Mouse (Mus musculus) left cerebral cortex, adult 8-10 months (tissue): ENCODE data around the gene Lrfn5. TPM values are rescaled to one million over a fixed set of nuclear protein-coding genes. Genes with fewer than 3 reads are reported as not detected.

Source experiments
- DNase-seq, 2 experiments: peaks; one replicate each; pipeline ENCODE4 v3.0.0; 2022; ENCODE audit warnings: low spot score in 2 of 2
- total RNA-seq, 4 experiments: library from RNA; stranded (reverse); gene quantifications; 2 replicates each; pipeline ENCODE4 v1.2.4; 2022

Gene Lrfn5
- total RNA-seq, result 100 to 1,000 TPM in 2 of 4 experiments, 10 to 100 TPM in 2; 97.2 to 110 (median 103) TPM

DNA sequence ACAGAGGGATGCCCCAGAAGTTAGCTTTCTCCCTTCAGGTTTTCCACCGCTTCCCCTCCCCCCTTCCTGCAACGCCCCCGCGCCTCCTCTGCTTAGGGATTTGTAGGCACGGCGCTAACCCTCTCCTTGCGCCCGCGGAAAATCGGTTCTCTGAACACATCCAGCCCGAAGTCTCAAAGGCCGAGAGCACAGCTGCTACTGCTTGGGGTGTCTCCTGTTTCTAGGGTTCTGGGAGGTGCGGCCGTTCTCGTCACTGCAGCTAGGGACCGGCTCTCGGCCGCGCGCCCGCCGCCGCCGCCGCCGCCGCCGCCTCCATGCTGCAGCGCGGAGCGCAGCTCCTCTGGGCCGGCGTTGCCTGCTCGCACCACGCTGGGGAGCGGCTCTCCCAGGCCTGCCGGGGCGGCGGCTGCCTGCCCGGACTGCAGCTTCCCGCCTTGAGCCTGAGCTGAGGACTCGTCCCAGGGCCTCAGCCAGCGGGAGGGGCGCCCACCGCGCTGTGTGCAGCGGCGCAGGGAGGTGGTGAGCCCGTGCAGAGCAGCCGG lies at the start of gene Lrfn5:
TSS of gene Lrfn5 (plus strand) at position 322 of the 542 bp plus-strand sequence.
- DNase-seq, result peak; percentile 65 to 77

DNA sequence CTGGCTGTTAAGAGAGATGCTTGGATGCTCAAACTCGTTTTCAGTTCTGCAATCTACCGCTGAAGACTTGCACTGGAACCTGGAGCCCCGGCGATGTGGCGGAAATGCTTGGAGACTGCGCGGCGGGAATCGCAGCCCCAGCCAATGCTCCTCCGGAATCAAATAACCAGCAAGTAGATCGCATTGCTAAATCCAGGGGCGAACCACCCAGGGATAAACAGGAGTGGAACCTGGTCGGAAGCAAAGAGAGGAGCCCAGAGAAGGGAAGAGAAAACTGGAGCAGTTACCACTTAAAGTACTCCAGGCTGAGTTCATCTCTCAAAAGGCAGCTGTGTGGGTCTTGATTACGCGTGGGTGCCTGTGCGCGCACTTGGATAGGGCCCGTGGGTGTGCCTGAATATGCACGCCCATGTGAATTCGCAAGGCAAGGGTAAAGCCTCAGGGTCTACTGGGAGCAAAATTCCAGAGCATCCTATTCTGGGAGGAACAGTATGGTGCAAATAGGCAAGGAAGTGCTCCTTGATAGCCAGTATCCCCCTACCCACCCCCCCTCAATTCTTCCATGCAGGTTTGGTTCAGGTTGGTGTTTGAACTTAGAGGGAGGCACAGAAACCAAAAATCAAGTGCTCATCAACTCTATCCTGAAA lies 1.3 kb upstream of the Lrfn5 start:
- DNase-seq, result peak; percentile 34 to 45

DNA sequence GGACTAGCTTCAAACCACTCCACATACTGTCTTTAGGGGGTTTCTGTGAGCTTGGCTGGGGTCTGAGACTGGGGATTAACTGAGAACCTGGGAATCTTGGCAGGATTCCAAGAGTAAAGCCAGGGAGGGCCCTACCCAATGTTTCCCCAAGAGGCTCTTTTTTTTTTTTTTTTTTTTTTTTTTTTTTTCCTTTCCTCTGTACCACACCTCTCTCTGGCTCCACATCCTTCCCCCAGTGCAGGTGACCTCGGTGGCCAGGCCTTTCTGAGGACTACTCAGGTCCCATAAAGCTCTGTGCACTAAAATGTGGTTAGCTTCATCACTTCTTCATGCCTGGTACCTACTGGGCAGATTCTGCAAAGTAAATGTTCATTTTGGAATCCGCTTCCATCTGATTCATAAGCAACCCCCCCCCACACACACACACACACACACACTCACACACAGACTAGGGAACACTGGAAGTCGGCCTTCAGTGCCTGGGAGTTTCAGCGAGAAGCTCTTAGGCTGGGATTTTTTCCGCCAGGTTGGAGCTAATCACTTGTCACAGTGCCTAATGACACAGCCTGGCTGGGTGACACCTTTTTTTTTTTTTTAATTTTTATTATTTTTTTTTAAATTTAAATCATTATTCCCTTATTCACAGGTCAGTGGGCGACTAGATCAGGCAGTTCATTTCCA lies 662 bp upstream of the Lrfn5 start:
- DNase-seq, result peak in 1 of 2 experiments; percentile 6

DNA sequence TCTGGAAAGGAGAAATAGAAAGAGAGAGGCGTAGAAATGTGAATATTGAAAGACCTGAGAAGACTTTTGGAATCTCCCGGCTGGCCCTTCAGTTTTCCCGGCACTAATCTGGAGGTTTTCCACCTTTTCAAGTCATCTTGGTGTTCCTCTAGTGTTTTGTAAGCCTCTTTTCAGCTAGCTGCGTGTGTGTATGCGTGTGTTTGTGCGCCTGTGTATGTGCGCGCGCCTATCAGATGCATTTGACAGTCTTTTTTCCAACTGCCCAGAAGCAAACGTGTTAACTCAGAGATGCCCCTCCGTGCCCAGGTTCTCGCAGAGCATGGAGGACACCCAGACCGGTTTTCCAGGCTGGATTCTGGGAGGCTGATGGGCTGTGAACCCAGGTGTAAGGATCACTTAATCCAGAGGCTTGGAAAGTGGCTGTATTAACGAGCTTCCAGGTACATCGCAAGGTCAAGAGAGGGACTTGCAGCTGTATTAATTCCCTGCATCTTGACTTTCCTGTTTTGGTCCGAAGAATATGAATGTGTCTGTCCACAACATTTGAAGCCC lies 757 bp downstream of the Lrfn5 start:
- peak; percentile 25 to 46 for DNase-seq

DNA sequence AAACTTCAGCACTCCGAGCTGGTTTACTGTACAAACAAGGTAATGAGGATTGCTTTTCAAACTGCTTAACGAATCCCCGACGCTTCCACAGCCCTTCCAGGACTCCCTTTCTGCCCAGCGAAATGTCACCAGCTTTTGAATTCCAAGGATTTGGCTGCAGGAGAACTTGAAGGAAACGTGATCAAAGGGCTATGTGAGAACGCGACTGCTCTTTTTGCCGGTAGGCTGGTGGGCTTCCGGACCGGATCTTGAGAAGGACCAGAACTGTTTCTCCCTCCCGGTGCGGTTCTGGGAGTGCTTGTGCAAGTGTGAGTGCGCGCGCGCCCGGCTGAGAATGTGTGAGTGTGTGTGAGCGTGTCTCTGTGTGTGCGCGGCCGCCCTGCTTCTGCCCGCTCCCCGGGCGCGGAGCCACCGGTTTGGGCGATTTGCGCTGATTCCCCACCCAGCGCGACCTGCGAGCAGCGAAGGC lies 1.3 kb downstream of the Lrfn5 start:
- peak; percentile 44 to 49 for DNase-seq

DNA sequence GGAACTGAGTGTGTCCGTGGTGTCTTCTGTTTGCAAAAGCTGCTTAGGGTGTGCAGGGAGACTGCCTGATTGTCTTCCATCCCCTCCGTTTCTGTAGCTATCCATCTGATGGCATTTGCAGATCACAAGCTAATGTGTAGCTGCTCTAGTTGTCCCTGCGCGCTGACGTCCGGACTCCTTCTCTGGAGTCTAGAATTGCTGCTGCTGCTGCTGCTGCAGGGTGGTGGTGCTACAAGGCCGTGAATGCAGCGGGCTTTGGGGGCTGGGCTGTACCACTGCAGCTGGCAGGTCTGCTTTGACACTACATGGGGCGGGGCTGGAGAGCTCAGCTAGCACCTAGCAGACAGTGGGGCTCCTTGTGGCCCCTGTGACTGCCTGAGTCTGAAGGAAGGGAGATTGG lies 3.2 kb downstream of the Lrfn5 start:
- peak; percentile 58 to 80 for DNase-seq

DNA sequence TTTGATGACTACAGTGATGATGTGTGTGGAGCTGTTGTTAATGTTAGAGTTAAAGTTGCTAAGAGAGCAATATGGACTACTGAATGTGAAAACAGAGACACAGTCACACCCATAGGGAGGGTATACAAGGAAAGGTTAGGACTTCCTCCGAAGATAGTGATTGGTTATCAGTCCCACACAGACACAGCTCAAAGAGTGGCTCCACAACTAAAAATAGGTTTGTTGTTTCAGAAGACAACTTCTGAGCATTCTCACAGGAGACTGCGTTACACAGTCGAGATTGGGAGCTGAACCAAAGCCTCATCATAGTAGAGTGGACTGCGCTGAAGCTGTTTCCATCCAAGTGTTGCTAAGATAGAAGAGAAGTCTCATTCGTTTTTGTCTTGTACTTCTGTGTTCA lies 57.0 kb downstream of the Lrfn5 start:
- DNase-seq, result no peak

DNA sequence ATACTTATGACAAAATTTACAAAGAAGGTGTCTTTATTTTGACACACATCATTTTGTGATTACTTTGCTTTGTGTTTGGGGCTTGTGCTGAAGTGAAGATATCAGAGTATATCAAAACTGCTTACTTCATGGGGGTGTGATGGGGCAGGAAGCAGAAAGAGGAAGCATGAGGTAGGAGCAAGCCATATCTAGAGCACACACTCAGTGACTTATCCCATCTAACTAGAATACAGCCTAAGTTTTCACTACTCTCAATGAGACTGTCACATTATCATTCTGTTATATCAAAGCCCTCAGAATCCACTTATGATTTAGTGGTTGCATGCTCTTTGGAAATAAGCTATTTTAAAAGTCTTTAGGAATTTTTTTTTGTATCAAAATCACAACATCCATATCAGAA lies 77.4 kb downstream of the Lrfn5 start:
- no peak for DNase-seq

DNA sequence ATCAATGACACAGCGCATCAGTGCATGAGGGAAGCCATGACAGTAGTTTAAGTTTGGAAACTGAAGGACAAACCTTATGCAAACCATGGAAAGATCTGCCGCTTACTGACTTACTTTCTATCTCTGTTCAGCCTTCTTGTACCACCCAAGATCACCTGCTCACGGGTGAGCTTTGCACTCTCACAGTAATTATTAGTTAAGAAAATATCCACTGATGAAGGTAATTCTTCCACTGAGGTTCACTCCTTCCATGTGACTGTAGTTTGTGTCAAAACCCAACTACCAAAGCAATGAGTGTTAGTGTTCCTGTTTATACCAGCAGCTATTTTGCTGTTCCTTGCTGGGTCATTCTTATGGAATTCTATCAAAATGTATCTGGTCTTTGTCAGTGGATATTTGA lies 84.9 kb downstream of the Lrfn5 start:
- DNase-seq, result no peak

DNA sequence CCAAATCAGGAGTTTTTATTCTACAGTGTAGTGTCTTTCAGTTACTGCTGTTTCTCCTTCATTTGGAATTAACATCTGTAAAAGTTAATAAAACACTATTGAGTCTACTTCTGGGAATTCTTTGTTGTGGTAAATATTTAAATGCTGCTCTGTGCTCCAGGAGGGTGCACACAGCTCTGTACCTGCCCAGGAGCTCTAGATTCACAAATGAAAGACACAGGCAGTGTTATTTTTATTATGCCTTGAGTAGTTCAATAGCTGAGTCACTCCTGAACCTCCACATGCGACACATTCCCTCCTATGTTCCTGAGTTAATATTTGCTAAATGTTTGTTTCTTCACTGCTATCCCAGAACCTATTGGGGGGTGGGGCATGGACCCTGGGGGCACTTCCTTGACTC lies 87.1 kb downstream of the Lrfn5 start:
- no peak for DNase-seq

DNA sequence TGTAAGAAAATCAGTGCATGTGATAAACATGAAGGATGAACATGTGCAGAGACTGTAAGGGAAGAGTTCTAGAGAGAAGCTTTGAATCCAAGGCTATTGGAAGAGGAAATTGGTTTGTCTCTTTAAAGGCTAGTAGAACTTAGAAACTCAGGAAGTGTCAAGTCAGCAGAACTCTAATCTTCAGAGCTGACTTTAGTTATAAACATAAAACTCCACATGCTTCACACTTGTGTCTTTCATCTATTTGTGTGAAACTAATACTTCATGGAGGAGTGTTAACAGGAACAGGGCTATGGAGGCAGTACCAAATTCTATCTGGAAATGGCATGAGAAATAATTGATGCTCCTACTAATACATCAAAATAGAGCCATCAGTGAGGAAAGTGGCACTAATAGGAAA lies 101.6 kb downstream of the Lrfn5 start:
- DNase-seq, result no peak

DNA sequence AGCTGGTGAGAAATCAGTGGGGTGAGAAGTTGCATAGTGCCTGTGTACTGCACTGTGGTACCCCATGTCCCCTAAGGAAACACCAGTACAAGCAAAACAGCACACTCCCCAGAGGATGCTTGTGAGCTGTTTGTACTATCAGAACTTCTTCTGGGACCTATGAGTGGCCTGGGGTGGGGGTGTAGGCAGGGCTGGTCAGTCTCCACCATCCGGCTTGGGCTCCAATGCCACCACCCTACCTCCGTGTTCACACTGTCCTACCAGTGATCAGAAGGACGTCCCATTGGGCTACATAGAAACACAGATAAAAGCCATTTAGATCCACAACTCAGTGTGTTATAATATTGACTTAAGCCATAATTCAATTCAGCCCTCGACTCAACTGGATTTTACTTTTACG lies 131.4 kb downstream of the Lrfn5 start:
- no peak for DNase-seq

DNA sequence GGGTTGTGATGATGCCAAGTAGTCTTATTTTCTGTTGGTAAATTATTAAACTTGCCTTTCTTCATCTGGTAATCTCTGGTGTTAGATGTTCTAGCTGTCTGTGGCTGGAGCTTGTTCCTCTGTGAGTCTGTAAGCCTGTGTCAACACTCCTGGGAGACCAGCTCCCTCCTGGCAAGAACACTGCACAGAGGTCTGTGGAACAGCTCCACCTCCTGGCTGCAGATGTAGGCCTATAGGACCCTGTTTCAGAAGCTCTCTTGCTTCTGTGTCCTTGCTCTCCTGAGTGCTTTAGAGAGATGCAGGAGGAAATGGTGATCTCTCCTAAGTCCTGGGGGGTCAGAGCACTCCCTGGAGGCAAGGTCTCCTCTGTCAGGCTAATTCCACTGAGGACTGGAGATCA lies 200.2 kb downstream of the Lrfn5 start:
- no peak for DNase-seq

DNA sequence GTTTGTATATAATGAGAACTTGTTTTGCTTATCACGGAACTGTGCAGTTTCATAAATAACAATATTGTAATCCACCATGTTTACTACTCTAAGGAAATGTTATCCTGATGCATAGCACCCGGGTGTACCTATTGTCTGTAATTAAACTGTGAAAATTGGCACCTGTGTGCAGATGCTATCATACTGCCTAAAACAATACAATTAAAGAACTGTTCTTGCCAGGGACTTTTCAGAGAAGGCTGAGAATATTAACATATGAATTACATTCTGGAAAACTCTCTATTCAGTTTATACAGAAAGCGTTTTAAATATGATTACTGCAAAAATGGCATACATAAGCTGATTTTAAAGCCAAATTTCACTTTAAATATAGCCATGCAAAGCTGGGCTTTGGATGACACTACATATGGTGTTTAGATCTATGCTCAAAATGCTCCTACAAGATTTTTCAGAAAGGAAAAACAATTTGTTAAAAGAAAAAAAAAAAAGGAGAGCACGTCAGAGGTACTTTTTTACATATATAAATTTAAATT lies 284.2 kb downstream of the Lrfn5 start:
- DNase-seq, result no peak

DNA sequence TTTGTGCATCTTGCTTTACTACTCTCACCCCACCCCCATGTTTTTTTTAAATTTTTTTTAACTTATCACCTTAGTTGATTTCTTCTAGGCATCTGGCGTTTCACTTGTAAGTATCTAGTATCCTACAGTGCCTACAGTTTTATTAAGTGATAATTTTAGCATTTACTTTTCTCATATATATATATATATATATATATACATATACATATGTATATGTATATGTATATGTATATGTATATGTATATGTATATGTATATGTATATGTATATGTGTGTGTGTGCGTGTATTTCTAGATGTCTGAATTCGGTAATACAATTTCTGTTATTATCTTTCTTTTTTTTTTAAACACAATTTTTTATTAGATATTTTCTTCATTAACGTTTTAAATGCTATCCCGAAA lies 300.7 kb downstream of the Lrfn5 start:
- no peak for DNase-seq

DNA sequence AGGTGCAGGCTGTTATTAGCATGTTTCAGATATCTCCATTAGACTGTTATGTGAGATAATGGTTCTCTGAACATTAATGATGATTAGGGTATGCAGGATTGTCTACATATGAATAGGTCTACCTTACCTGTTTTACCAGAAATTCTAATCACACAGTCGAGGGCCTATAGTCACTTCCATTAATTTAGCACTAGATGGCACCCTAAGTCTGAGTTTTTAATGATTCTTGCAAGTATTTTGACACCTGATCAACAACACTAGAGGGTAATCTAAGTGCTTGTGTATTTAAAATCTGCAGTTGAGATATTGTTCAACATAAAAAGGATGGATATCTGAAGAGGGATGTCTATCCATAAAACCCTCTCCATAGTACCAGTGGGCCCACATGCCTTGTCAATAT lies 303.4 kb downstream of the Lrfn5 start:
- no peak for DNase-seq

DNA sequence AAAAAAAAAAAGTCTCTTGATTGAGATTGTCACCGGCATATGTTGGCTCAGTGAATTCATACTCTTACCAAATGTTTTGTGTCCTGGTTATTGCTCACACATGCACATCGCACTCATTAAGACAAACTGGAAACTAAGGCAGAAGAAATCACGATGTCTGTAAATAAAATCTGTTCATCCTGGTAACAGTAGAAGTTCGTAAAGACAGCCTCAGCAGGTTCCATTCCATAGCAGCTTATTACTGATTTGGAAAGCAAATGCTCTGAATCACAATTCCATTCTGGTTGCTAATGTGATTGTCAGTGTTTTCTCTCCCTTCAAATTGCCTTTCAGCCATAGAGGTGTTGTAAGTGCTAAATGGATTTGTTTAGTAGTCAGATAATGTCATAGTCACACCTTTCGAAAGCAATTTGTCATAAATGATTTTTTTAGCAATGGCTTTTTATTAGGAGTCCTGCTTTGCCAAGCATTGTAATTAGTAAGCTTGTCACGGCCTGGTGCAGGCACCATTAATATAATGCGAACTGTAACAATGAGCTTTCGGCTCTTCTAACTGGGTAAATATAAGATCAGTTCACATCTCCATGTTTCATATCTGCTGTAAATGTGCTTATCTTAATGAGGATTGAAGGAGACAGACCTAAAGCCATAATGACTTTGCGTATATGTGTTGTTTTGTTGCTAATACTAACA lies 319.8 kb downstream of the Lrfn5 start:
- DNase-seq, result no peak

DNA sequence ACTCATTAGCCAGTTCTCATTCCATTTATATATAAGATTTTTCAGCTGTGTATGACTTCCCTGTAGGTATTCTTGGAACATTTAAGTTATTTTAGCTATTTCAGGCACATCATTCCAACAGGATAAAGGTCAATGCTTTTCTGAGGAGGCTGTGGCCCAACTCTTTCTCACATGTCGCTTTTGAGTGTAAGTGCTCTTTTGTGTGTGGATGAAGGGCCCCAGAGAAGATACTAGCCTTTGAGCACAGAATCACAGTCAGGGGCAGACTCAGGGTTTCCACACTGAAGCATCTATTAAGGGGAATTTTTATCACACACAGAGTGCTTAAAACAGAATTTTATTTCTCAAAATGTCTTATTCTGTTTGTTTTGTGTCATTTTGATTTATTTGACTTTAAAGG lies 331.2 kb downstream of the Lrfn5 start:
- no peak for DNase-seq
